Mouse (Mus musculus) heart, postnatal 10 days (tissue): ENCODE measurements around the gene Ptgr1. TPM values are rescaled to one million over a fixed set of nuclear protein-coding genes. Genes with fewer than 3 reads are reported as not detected.

Source experiments
- DNase-seq, 2 experiments: peaks; one replicate each; pipeline ENCODE4 v3.0.0; 2021
- intact Hi-C: fragments of 180-260 bp; cut with DNase I; formaldehyde crosslinking; loops from one replicate; pipeline ENCODE4 v1.15.1; 2025
- total RNA-seq, 2 experiments: library from RNA; stranded (reverse); gene quantifications; 2 replicates each; pipeline ENCODE4 v1.2.3; 2021

Gene Ptgr1
- total RNA-seq, 2 experiments from 2014 or later: 5.3 to 5.6 TPM

- no peak for DNase-seq
- intact Hi-C loops: loop anchor here (5.0 kb wide), 1 partner anchor 727 kb away; no protein-coding TSS in a partner anchor
Observed at GRCm38 (mm10) chr4:58994762-58995161, 7.8 kb upstream of the Ptgr1 start, which contains the start of gene Dnajc25. Gene Dnajc25 (plus strand): TSS chr4:58995062.

DNA sequence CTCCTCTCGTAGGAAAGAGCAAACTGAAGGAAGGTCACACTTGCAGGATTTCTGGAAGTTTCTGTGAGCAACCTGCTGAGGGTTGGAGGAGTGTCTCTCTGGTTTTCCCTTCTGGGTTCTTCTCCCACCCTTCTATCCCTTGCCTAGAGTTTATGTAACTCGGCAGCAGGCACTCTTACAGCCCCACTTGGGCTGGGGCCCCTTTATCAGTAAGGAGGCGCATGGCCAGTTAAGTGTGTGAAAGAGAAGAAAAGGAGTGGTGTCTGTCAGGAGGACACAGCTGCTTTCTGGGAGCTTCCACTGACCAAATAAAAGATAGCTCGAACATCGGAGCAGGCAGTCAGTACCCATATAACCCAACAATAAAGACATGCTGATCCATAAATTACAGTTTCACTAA is 5.3 kb upstream of the Ptgr1 start:
- intact Hi-C loops: no loop called here
- DNase-seq: no peak

DNA sequence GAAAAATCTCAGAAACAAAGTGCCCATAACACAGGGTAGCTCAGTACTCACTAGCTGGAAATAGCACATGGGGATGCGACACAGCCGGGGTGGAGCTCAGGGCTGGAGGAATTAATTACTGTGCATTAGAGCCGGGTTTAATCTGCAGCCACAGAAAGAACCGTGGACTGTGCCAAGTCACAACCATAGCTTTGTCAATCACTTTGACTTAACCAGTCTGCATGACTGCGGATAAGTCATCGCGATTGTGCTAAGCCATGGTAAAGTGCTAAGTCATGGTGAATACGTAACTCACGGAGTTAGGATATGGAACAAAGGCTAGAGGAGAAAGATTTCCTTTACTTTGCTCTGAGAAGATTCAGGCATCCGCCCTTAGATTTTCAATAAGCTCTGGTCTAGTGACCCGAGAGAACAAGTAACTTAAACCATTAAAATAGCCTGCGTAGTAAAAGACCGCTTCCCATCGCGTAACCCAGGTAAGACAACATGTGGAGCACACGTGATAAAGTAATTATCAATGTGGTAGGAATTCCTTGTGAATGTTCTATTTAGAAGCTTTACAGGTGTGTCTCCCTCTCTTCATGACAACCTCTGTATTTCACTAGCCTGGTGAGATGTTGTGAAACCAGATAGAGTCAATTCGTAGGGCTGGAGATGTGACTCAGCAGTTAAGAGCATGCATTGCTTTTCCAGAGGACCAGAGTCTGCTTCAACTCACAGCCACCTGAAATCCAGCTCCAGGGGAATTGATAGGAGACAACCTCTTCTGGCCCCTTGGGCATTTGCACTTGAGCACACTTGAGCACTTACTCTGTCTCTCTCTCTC is 3.9 kb upstream of the Ptgr1 start:
- DNase-seq: no peak
- intact Hi-C loops: no loop called here

DNA sequence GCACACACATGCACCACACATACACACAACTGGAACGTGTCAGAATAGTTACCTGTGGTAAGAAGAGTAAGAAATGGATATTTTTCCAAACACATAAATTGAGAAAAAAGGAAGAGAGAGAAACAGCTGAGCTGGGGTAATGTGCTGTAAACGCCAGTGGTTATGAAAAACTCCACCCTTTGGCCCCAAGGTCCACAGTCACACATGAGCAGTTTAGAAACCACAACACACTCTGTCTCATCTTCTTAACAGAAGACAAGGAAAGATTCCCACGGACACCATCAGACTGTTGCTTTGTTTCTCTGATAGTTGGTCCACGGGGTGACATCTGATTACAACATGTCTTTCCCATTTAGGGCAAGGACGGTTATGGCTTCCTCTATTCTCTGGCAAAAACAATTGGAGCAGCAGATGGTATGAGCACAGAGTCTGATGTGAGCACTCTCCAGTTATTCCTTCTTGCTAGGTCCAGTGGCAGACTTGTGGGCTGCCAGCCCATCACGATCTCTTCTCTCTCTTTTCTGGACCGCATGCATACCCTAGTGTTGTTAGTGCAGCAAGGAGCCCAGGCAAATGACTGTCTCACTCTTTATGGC is 2.5 kb upstream of the Ptgr1 start:
- intact Hi-C loops: loop anchor here (5.0 kb wide), 1 partner anchor 353 kb away; no protein-coding TSS in a partner anchor
- no peak for DNase-seq

DNA sequence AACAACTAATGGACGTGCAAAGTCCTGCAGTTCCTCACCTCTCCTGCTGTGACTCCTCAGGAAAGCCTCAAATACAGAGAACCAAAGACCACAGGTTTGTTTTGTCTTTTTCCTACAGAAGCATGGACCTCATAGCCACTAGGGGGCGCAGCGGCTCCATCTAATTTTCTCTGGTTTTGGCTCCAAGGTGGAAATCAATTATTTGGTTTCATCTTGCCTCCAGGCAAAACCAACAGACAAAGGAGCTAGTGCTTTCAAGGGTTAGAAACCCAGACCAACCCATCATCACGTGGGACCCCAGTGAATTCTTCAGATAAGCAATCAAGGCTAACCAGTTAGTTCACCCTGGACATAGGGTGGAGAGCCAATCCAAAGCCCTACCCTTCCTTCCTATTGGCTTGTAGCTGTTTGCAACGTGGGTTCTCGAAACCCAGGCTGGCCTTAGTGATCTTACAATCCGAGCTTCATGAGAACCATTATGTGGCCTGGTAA is 1.7 kb downstream of the Ptgr1 start:
- DNase-seq: peak; percentile 72 to 87
- intact Hi-C loops: loop anchor here (1.0 to 5.0 kb wide), 3 partner anchors 14 to 357 kb away; no protein-coding TSS in a partner anchor

DNA sequence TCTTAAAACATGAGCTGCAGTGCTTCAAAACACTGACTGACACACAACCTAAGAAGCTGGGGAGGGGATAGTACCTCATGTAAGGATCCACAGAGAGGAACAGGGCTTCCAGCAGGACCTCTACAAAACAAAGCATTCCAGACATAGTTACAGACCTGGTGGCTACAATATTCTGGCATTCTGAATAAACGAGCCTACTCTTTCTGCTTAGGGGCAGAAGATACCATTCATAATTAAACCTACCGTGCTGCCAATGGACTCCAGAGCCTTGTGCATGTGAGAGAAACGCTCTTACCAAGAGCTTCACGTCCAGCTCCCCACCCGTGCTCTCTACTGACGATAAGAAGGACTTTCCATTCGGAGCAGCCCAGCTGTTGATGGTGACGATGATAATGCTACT is 4.1 kb downstream of the Ptgr1 start:
- intact Hi-C loops: no loop called here
- no peak for DNase-seq

DNA sequence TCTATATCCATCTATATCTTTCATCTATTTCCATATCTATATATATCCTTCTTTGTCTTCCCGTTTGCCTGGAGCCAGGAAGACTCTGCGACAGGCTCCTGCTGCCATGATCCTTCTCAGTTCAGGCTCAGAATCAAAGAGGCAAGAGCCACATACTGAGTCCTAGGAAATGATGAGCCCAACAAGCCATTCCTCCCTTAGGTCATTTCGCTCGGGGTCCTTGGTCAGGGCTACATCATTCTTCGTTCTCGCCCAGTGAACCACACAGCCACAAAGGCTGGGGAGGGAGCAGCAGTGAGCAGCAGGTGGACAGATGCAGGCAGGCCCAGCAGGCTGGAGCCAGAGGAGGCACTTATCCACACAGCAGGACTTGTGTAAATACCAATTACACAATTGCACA is 5.5 kb downstream of the Ptgr1 start:
- DNase-seq: no peak
- intact Hi-C loops: no loop called here

DNA sequence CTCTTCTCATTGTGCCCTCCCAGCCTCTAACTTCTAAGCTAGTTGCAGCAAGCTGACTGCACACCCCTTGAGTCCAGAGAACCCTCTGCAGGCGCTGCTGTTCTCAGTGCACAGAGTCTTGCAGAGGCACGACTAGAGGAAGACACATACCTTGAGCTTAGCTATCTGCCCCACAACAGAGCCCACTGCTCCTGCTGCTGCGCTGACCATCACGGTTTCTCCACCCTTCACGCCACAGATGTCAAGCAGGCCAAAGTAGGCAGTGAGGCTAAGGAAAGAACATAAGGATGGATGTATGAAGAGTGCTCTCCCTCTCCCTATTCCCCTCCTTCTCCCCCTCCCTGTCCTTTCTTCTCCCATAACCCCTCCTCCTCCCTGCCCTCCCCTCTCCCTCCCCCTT is 11.2 kb downstream of the Ptgr1 start:
- intact Hi-C loops: no loop called here
- no peak for DNase-seq

GRCm38 (mm10) chr4:58970678-58971077 is 16.2 kb downstream of the Ptgr1 start:
- DNase-seq: no peak
- intact Hi-C loops: no loop called here

GRCm38 (mm10) chr4:58965136-58965535 is 21.8 kb downstream of the Ptgr1 start:
- no peak for DNase-seq
- intact Hi-C loops: no loop called here

- intact Hi-C loops: no loop called here
Observed at GRCm38 (mm10) chr4:58963271-58963670, 23.6 kb downstream of the Ptgr1 start.

GRCm38 (mm10) chr4:58961719-58962118 is 25.2 kb downstream of the Ptgr1 start:
- no peak for DNase-seq
- intact Hi-C loops: no loop called here

More at GRCm38 (mm10) chr4:58963271-58963670, 23.6 kb downstream of the Ptgr1 start:
- no peak for DNase-seq

DNA sequence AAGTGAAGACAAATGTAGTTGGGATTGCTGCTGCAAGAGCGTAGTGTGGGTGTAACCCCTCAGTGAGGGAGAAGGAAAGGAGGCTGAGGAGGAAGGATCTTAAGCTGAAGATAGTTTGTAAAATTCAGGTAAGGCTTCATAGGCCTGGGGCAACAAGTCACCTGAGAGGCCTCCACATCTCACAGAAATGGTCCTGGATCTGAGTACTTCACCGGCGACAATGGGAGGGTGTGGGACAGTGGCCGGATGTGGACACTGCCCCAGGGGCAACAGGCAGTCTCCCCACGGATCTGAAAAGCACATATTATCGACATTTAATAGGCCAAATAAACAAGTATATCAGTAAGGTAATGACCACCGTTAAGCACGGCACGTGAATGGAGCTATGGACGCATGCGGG is 34.3 kb downstream of the Ptgr1 start:
- no peak for DNase-seq
- intact Hi-C loops: no loop called here

- intact Hi-C loops: no loop called here
- DNase-seq: no peak
Observed at GRCm38 (mm10) chr4:58948391-58948790, 38.5 kb downstream of the Ptgr1 start.

GRCm38 (mm10) chr4:58944695-58945094 is 42.2 kb downstream of the Ptgr1 start:
- no peak for DNase-seq
- intact Hi-C loops: no loop called here

DNA sequence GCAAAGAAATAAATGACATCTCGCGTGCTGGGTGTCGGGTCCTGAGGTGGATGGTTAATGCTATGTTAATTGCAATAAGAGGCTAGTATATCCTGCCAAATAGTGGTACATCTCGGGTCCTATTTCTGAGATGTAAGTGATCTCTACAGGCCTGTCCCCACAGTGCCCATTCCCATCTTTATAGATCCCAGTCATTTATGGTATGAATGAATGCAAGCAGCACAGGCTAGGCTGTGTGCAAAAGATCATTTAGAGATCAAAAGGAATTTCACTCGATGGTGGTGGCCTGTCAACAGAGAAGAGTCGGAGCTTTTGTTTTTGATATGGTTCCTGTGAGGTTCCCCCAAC is 42.7 kb downstream of the Ptgr1 start:
- no peak for DNase-seq
- intact Hi-C loops: no loop called here

- DNase-seq: peak; percentile 75 to 82
- intact Hi-C loops: no loop called here
Observed at GRCm38 (mm10) chr4:58943420-58944205, 43.3 kb downstream of the Ptgr1 start, which contains the start of gene Zkscan16. Gene Zkscan16 (plus strand): TSS chr4:58943628.

GRCm38 (mm10) chr4:58942942-58943341 is 44.0 kb downstream of the Ptgr1 start:
- intact Hi-C loops: no loop called here
- DNase-seq: no peak

GRCm38 (mm10) chr4:58941638-58942037 is 45.3 kb downstream of the Ptgr1 start:
- no peak for DNase-seq

GRCm38 (mm10) chr4:58935846-58936245 is 51.1 kb downstream of the Ptgr1 start:
- intact Hi-C loops: no loop called here
- no peak for DNase-seq

More at GRCm38 (mm10) chr4:58941638-58942037, 45.3 kb downstream of the Ptgr1 start:
- intact Hi-C loops: no loop called here
